Mouse (Mus musculus) MEL (cell line): ENCODE measurements at regions not wholly inside any gene's neighbourhood (a gene's known extent, or its start where the extent isn't known, plus 50 kb on each side); places are given as distances from the start of the nearest gene placed in this dataset.

ENCODE experiments used
- CTCF ChIP-seq, 3 experiments: IDR thresholded peaks in 2 of 3; conservative IDR thresholded peaks in 1 of 3; 2 replicates each; pipeline ENCODE4 v1.5.1; 2011 to 2012; ENCODE audit warnings: low read length in 3 of 3, low read depth in 2 of 3, mild to moderate bottlenecking in 2 of 3, improper control_type of control experiment in 1 of 3, inconsistent platforms in 1 of 3, mixed read lengths in 1 of 3, moderate library complexity in 1 of 3; ENCODE audit not compliant: control insufficient read depth in 1 of 3, insufficient read depth in 1 of 3, poor library complexity in 1 of 3, severe bottlenecking in 1 of 3
- MYC ChIP-seq: IDR thresholded peaks from 2 replicates; pipeline ENCODE4 v1.6.1; 2011; ENCODE audit warnings: low read depth, mild to moderate bottlenecking, low read length, improper control_type of control experiment, moderate library complexity
- SIN3A ChIP-seq: IDR thresholded peaks from 2 replicates; pipeline ENCODE4 v1.6.1; 2012; ENCODE audit warnings: low read length, improper control_type of control experiment, inconsistent platforms
- USF1 ChIP-seq: IDR thresholded peaks from 2 replicates; pipeline ENCODE4 v1.6.1; 2014; ENCODE audit warnings: low read depth, mild to moderate bottlenecking, inconsistent platforms, low read length, improper control_type of control experiment, moderate library complexity
- ZNF384 ChIP-seq: IDR thresholded peaks from 2 replicates; pipeline ENCODE4 v1.6.1; 2012; ENCODE audit warnings: low read depth, mild to moderate bottlenecking, inconsistent platforms, low read length, improper control_type of control experiment

GRCm38 (mm10) chr19:56201007-56201682 is 85.8 kb upstream of the Habp2 start:
- TF ChIP-seq CTCF (IDR thresholded peaks at IDR 0.05 in 2 of 3, conservative IDR thresholded peaks at IDR 0.05 in 1 of 3; ENCODE audit: control insufficient read depth in 1 of 3, insufficient read depth in 1 of 3, low read depth in 2 of 3, low read length in 3 of 3, poor library complexity in 1 of 3, severe bottlenecking in 1 of 3) (peak; percentile 57 to 83 (median 70)), MYC (no peak), SIN3A (no peak), USF1 (no peak), ZNF384 (no peak)
